Mouse (Mus musculus): Measurements from ENCODE around the gene Acot8.

Acot8 gene

DNA sequence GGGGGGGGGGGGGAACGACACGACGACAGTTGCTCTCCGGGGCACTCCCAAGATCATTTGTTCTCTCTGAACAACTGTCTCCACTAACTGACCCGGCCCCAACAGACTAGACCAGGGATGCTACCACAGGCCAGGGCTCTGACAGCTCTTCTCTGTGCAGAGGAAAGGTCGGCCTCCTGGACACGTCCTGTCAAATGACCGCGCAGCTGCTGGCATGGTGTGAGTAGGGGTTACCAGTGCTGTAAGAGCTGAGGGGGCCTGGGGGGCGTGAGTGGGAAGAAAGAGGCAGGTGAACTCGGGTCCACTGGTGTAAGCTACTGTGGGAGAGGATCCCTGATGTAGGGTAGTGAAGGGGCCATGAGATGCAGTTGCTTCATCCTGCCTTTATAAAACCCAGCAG is 46.8 kb downstream of the Acot8 start:
- DNase-seq (ENCODE audit: low spot score in 2 of 2): no peak

DNA sequence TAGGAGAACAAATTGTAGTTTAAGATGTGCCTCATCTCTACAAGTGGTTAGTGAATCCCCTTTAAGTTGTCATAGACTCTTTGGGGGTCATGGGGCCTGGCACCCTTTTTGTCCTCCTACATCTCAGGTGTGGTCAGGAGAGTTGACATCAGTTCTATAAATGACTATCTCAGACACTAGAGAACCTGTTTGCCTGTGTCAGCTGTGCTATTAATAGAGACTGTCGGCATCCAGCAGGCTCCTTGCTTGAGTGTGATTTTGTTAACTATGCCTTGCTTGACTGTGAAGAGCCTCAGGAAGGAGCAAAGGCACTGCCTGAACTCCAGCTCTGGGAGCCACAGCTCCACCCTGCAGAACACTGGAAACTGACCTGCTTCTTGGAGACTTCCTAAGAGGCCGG is 49.9 kb downstream of the Acot8 start:
- no peak for DNase-seq (ENCODE audit: low spot score in 2 of 2)

DNA sequence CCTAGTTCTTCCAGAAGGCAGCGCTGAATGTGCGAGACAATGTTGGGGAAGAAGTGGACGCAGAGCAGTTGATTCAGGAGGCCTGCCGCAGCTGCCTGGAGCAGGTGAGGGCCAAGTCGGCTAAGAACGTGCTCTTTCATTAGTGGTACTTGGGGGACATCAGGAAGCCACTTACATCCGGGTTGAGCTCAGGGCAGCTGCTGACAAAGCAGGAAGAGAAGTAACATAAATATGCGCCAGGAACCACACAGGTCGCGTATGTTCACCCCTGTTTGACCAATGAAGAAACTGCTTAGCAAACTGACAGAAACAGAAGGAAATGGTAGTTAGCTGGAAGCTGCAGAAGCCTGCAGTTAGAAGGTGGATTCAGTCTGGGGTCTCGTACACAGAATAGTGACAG is 50.6 kb downstream of the Acot8 start:
- DNase-seq (ENCODE audit: low spot score in 2 of 2): no peak

DNA sequence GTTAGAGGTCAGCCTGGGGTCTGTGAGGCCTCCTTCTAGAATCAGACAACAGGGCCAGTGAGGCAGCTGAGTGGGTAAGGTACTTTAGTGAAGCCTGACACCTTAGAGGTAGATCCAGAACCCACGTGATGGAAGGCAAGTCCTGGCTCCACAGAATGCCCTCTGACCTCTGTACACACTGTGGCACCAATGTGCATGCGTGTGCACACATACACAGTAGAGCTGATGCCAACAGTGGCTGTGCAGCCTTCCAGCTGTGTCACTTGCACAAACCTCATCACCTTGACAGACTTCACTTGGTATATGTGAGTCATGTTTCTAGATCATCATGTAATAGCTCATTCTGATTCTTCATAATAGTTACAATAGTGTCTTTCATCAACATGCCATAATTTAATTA is 52.2 kb downstream of the Acot8 start:
- no peak for DNase-seq (ENCODE audit: low spot score in 2 of 2)

DNA sequence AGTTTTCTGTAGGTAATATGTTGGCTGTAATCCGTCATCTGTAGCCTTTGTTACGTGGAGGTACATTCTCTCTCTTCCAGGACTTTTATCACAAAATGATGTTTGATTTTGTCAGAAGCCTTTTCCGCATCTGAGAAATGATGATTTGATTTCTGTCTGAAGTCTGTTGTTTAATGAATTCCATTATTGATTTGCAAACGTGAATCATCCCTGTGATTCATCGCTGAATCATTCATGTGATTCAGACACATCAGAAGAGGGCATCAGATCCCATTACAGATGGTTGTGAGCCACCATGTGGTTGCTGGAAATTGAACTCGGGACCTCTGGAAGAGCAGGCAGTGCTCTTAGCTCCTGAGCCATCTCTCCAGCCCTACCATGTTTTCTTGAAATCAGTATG is 55.7 kb downstream of the Acot8 start:
- DNase-seq (ENCODE audit: low spot score in 2 of 2): no peak

DNA sequence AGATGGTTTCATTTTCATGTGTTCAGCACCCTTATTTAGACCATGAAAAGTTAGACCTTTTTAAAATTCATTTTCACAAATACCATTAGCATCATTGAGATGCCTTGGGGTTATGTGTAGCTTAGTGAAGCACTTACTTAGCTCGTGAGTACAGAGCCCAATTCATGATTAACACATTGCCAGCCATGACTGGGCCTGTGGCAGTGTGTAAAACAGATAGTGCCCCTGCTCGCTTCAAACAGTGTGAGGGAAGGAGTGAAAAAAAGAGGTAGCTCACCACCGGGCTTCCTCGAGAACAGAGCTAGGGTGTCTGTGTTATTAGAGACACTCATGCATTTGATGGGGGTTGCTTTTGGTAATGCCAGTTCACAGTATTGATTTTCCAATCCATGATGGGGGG is 56.5 kb downstream of the Acot8 start:
- DNase-seq (ENCODE audit: low spot score in 2 of 2): no peak

DNA sequence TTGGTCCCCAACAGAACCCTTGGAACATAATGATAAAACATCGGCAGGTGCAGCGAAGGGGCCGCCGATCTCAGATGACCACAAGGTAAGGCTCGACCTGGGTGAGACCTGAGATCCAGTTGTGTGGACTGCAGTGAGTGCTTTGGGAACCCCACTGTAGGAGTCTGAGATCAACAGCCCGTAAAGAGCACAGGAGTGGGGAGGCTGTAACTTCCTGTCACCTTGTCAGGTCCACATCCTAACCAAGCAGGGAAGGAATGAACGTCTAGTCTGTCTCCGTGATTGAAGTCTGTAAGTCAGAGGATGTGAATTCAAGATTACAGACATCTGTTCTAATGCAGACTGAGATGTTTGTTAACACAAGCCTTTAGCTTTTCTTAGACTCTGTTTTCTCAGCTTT is 58.0 kb downstream of the Acot8 start:
- no peak for DNase-seq (ENCODE audit: low spot score in 2 of 2)

DNA sequence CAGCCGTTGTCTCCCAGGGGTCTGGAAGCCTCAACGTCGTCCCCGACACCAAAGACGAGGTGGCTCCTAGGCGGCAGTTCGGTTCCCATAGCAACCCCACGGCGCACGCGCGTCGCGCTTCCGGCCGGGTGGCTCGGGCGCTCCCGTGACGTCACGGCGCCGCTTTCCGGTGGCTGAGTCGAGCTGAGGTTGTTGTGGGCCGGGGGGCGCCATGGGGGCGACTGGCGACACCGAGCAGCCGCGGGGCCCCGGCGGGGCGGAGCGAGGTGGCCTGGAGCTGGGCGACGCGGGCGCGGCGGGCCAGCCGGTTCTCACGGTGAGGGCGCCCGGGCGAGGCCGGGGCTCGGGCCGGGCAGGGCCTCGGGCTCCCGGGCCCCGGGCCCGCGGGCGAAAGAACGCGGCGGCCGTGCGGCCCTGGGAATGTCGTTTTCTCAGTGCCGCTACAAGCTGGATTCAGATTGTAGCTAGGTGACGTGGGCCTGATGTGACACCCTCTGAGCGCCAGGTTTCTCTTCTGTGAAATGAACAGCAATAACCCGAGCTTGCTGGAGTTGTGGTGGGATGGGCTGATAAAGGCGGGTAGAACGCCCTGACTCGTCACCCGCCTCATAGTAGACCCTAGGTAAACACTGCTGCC is 58.7 kb downstream of the Acot8 start, which contains the start of the genes Wfdc3 and Dnttip1:
TSS of gene Wfdc3 (minus strand) at position 89 of the 637 bp plus-strand sequence.
TSS of gene Dnttip1 (plus strand) at position 141 of the 637 bp plus-strand sequence.
- DNase-seq (ENCODE audit: low spot score in 2 of 2): peak; percentile 91 to 98

DNA sequence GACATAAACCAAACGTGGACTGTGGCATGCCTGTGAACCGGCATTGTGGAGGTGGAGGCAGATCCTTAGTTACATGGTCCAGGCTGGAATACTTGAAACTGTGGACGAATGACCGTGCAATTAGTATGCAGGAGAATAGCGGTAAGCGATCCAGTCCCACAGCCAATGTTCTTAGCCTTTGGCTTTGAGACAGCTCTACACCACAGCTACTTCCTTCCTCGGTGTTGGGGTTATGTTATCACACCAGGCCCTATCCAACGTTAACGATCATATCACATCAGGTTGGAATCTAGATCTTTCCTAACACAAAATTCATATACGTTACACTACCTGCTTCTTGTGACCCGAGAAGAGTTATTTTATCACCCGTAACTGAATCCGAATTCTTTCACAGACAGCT is 59.7 kb downstream of the Acot8 start:
- DNase-seq (ENCODE audit: low spot score in 2 of 2): no peak
